Mouse (Mus musculus): ENCODE results near the gene Ngrn. TPM values are rescaled to one million over a fixed set of nuclear protein-coding genes. Genes with fewer than 3 reads are reported as not detected.

Gene Ngrn
- polyA plus RNA-seq, 1 experiment from 2014 or later = 66.9 TPM

- Histone ChIP-seq H3K9ac (replicated peaks; ENCODE audit: low read depth, low read length) (no peak overlapping the region), H3K27me3 (replicated peaks; ENCODE audit: control insufficient read depth, insufficient read depth, low read length) (peaks cover 4% of the 10 kb centered on the region; the same call in 1 of the 2 replicates), H3K27ac (ENCODE audit: low read length) (no peak overlapping the region), H3K4me3 (replicated peaks; ENCODE audit: low read length) (no peak overlapping the region), H3K36me3 (ENCODE audit: control insufficient read depth, insufficient read depth) (peaks cover 6% of the 10 kb centered on the region; the same call in 1 of the 2 replicates), H3K4me1 (replicated peaks; ENCODE audit: control insufficient read depth, insufficient read depth, low read length) (peaks cover 22% of the 10 kb centered on the region), H3K4me2 (ENCODE audit: low read length) (no peak overlapping the region), H3K9me3 (ENCODE audit: control insufficient read depth, low read length) (no peaks in the 10 kb centered on the region)
- ATAC-seq = no peak
- 57% methylated on average over 6 of the region's 6 CpGs for WGBS
Observed at GRCm38 (mm10) chr7:80230196-80230595, 30.8 kb upstream of the Ngrn start.

GRCm38 (mm10) chr7:80231971-80232488 is 29.0 kb upstream of the Ngrn start:
- Histone ChIP-seq H3K27me3 (replicated peaks; ENCODE audit: control insufficient read depth, insufficient read depth, low read length) (peaks cover 4% of the 10 kb centered on the region; the same call in 1 of the 2 replicates), H3K4me1 (replicated peaks; ENCODE audit: control insufficient read depth, insufficient read depth, low read length) (peaks cover 22% of the 10 kb centered on the region), H3K4me2 (ENCODE audit: low read length) (peak overlapping the region; percentile 69), H3K9ac (replicated peaks; ENCODE audit: low read depth, low read length) (peak overlapping the region; percentile 60), H3K27ac (ENCODE audit: low read length) (no peak overlapping the region), H3K4me3 (replicated peaks; ENCODE audit: low read length) (peak overlapping the region; percentile 55), H3K36me3 (ENCODE audit: control insufficient read depth, insufficient read depth) (0 out of 2 replicates have a peak, but pooled peaks cover 3% of the 10 kb centered on the region), H3K9me3 (ENCODE audit: control insufficient read depth, low read length) (no peaks in the 10 kb centered on the region)
- WGBS = under 1% methylated on average over 29 of the region's 29 CpGs
- no peak; the same call in 1 of the 2 replicates for ATAC-seq

GRCm38 (mm10) chr7:80232489-80233029 is 28.5 kb upstream of the Ngrn start, which contains the start of the genes Cib1 and Gdpgp1:
Gene Cib1 (minus strand): TSS chr7:80232813.
Gene Gdpgp1 (plus strand): TSS chr7:80232865.
- Histone ChIP-seq H3K9ac (replicated peaks; ENCODE audit: low read depth, low read length) (peak within 1 kb of the TSS; percentile 78), H3K9me3 (ENCODE audit: control insufficient read depth, low read length) (no peaks in the 10 kb centered on the region), H3K27me3 (replicated peaks; ENCODE audit: control insufficient read depth, insufficient read depth, low read length) (peaks cover 4% of the 10 kb centered on the region; the same call in 1 of the 2 replicates), H3K4me3 (replicated peaks; ENCODE audit: low read length) (peak within 1 kb of the TSS; percentile 55), H3K36me3 (ENCODE audit: control insufficient read depth, insufficient read depth) (0 out of 2 replicates have a peak, but pooled peaks cover under 1% of the 10 kb centered on the region), H3K4me1 (replicated peaks; ENCODE audit: control insufficient read depth, insufficient read depth, low read length) (peaks cover 22% of the 10 kb centered on the region), H3K27ac (ENCODE audit: low read length) (peak within 1 kb of the TSS; percentile 53; the same call in 1 of the 2 replicates), H3K4me2 (ENCODE audit: low read length) (peak within 1 kb of the TSS; percentile 69)
- peak; percentile 97 for ATAC-seq
- under 1% methylated on average over 53 of the region's 56 CpGs for WGBS

GRCm38 (mm10) chr7:80233799-80234198 is 27.2 kb upstream of the Ngrn start:
- H3K36me3 ChIP-seq (ENCODE audit: control insufficient read depth, insufficient read depth) = peaks cover 4% of the 10 kb centered on the region
- peak overlapping the region; percentile 69 for H3K4me2 ChIP-seq (ENCODE audit: low read length)
- no peak overlapping the region for H3K4me3 ChIP-seq (replicated peaks; ENCODE audit: low read length)
- 86% methylated on average over 9 of the region's 9 CpGs for WGBS
- peaks cover 22% of the 10 kb centered on the region for H3K4me1 ChIP-seq (replicated peaks; ENCODE audit: control insufficient read depth, insufficient read depth, low read length)
- H3K9ac ChIP-seq (replicated peaks; ENCODE audit: low read depth, low read length) = no peak overlapping the region
- peaks cover 4% of the 10 kb centered on the region; the same call in 1 of the 2 replicates for H3K27me3 ChIP-seq (replicated peaks; ENCODE audit: control insufficient read depth, insufficient read depth, low read length)
- no peak for ATAC-seq
- H3K27ac ChIP-seq (ENCODE audit: low read length) = no peak overlapping the region
- no peaks in the 10 kb centered on the region for H3K9me3 ChIP-seq (ENCODE audit: control insufficient read depth, low read length)

- Histone ChIP-seq H3K27ac (ENCODE audit: low read length) (no peak overlapping the region), H3K9ac (replicated peaks; ENCODE audit: low read depth, low read length) (no peak overlapping the region), H3K4me2 (ENCODE audit: low read length) (no peak overlapping the region), H3K9me3 (ENCODE audit: control insufficient read depth, low read length) (no peaks in the 10 kb centered on the region), H3K27me3 (replicated peaks; ENCODE audit: control insufficient read depth, insufficient read depth, low read length) (no peaks in the 10 kb centered on the region), H3K4me3 (replicated peaks; ENCODE audit: low read length) (no peak overlapping the region), H3K4me1 (replicated peaks; ENCODE audit: control insufficient read depth, insufficient read depth, low read length) (peaks cover 9% of the 10 kb centered on the region), H3K36me3 (ENCODE audit: control insufficient read depth, insufficient read depth) (peaks cover 9% of the 10 kb centered on the region)
- 91% methylated on average over 10 of the region's 10 CpGs for WGBS
- no peak for ATAC-seq
Observed at GRCm38 (mm10) chr7:80238542-80238941, 22.5 kb upstream of the Ngrn start.

- 86% methylated on average over 4 of the region's 4 CpGs for WGBS
- H3K27me3 ChIP-seq (replicated peaks; ENCODE audit: control insufficient read depth, insufficient read depth, low read length) = no peaks in the 10 kb centered on the region
Observed at GRCm38 (mm10) chr7:80241661-80242060, 19.4 kb upstream of the Ngrn start.

GRCm38 (mm10) chr7:80244851-80245250 is 16.2 kb upstream of the Ngrn start:
- 88% methylated on average over 4 of the region's 4 CpGs for WGBS
- no peak for ATAC-seq

More at GRCm38 (mm10) chr7:80241661-80242060, 19.4 kb upstream of the Ngrn start:
- Histone ChIP-seq H3K4me1 (replicated peaks; ENCODE audit: control insufficient read depth, insufficient read depth, low read length) (0 out of 2 replicates have a peak, but pooled peaks cover 2% of the 10 kb centered on the region), H3K9me3 (ENCODE audit: control insufficient read depth, low read length) (no peaks in the 10 kb centered on the region), H3K4me3 (replicated peaks; ENCODE audit: low read length) (no peak overlapping the region), H3K9ac (replicated peaks; ENCODE audit: low read depth, low read length) (no peak overlapping the region), H3K4me2 (ENCODE audit: low read length) (no peak overlapping the region), H3K36me3 (ENCODE audit: control insufficient read depth, insufficient read depth) (peaks cover 9% of the 10 kb centered on the region), H3K27ac (ENCODE audit: low read length) (no peak overlapping the region)
- no peak for ATAC-seq

GRCm38 (mm10) chr7:80246148-80246721 is 14.8 kb upstream of the Ngrn start, which contains the start of gene Ttll13:
Gene Ttll13 (plus strand): TSS chr7:80246376.
- Histone ChIP-seq H3K27ac (ENCODE audit: low read length) (peak within 1 kb of the TSS; percentile 75), H3K4me2 (ENCODE audit: low read length) (peak within 1 kb of the TSS; percentile 63), H3K36me3 (ENCODE audit: control insufficient read depth, insufficient read depth) (no peaks in the 10 kb centered on the region), H3K27me3 (replicated peaks; ENCODE audit: control insufficient read depth, insufficient read depth, low read length) (no peaks in the 10 kb centered on the region), H3K9me3 (ENCODE audit: control insufficient read depth, low read length) (no peaks in the 10 kb centered on the region), H3K9ac (replicated peaks; ENCODE audit: low read depth, low read length) (peak within 1 kb of the TSS; percentile 66), H3K4me3 (replicated peaks; ENCODE audit: low read length) (peak within 1 kb of the TSS; percentile 56), H3K4me1 (replicated peaks; ENCODE audit: control insufficient read depth, insufficient read depth, low read length) (0 out of 2 replicates have a peak, but pooled peaks cover 2% of the 10 kb centered on the region)
- 0% methylated on average over 48 of the region's 48 CpGs for WGBS
- ATAC-seq = peak; percentile 99

More at GRCm38 (mm10) chr7:80244851-80245250, 16.2 kb upstream of the Ngrn start:
- H3K9me3 ChIP-seq (ENCODE audit: control insufficient read depth, low read length) = no peaks in the 10 kb centered on the region
- no peaks in the 10 kb centered on the region for H3K27me3 ChIP-seq (replicated peaks; ENCODE audit: control insufficient read depth, insufficient read depth, low read length)
- H3K9ac ChIP-seq (replicated peaks; ENCODE audit: low read depth, low read length) = no peak overlapping the region
- no peaks in the 10 kb centered on the region for H3K36me3 ChIP-seq (ENCODE audit: control insufficient read depth, insufficient read depth)
- no peak overlapping the region for H3K27ac ChIP-seq (ENCODE audit: low read length)
- 0 out of 2 replicates have a peak, but pooled peaks cover 2% of the 10 kb centered on the region for H3K4me1 ChIP-seq (replicated peaks; ENCODE audit: control insufficient read depth, insufficient read depth, low read length)
- H3K4me3 ChIP-seq (replicated peaks; ENCODE audit: low read length) = no peak overlapping the region
- H3K4me2 ChIP-seq (ENCODE audit: low read length) = no peak overlapping the region

- WGBS = 72% methylated on average over 7 of the region's 7 CpGs
Observed at GRCm38 (mm10) chr7:80246859-80247258, 14.2 kb upstream of the Ngrn start.

More at GRCm38 (mm10) chr7:80246859-80247258, 14.2 kb upstream of the Ngrn start:
- Histone ChIP-seq H3K27ac (ENCODE audit: low read length) (no peak overlapping the region), H3K4me2 (ENCODE audit: low read length) (peak overlapping the region; percentile 63), H3K27me3 (replicated peaks; ENCODE audit: control insufficient read depth, insufficient read depth, low read length) (no peaks in the 10 kb centered on the region), H3K9me3 (ENCODE audit: control insufficient read depth, low read length) (no peaks in the 10 kb centered on the region), H3K9ac (replicated peaks; ENCODE audit: low read depth, low read length) (no peak overlapping the region; the same call in 1 of the 2 replicates), H3K36me3 (ENCODE audit: control insufficient read depth, insufficient read depth) (no peaks in the 10 kb centered on the region), H3K4me3 (replicated peaks; ENCODE audit: low read length) (peak overlapping the region; percentile 56), H3K4me1 (replicated peaks; ENCODE audit: control insufficient read depth, insufficient read depth, low read length) (0 out of 2 replicates have a peak, but pooled peaks cover 2% of the 10 kb centered on the region)
- ATAC-seq = no peak

Measured in forebrain, embryonic 16.5 days (tissue).